Mouse (Mus musculus) adrenal gland, adult (tissue): ENCODE data around the gene Eda.

Experiments used
- DNase-seq, 2 experiments: peaks; one replicate each; pipeline ENCODE4 v3.0.0; 2022 to 2023; ENCODE audit warnings: low spot score in 1 of 2; ENCODE audit not compliant: inconsistent age in 2 of 2

The Eda gene

DNA sequence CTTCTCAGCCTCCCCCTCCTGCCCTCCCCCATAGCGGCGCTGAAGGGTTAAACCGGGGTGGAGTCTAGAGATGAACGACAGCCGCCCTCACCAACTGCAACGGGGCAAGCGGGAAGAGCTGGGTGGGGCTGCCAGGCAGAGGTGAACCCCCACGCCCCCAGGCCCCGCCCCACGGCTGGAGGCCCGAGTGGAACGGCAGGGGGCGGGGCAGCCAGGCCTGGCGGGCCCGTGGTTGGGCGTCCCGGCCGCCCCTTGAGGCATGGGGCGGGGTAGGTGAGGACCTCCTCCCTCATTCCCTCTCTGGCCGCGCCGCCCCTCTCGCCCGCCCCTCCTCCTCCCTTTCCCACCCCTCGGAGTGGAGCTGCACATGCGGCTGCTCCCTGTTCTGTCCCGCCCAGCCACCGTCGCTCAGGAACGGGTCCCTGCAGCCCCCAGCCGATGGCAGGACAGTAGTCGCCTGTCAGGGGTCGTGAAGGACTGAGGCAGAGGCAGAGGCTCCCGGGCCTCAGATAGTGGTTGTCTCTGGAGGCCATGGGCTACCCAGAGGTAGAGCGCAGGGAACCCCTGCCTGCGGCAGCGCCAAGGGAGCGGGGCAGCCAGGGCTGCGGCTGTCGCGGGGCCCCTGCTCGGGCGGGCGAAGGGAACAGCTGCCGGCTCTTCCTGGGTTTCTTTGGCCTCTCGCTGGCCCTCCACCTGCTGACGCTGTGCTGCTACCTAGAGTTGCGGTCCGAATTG, at the start of gene Eda:
Gene Eda, plus strand, starts transcription at position 357 of the 735 bp plus-strand sequence.
- peak; percentile 92 to 94 for DNase-seq

DNA sequence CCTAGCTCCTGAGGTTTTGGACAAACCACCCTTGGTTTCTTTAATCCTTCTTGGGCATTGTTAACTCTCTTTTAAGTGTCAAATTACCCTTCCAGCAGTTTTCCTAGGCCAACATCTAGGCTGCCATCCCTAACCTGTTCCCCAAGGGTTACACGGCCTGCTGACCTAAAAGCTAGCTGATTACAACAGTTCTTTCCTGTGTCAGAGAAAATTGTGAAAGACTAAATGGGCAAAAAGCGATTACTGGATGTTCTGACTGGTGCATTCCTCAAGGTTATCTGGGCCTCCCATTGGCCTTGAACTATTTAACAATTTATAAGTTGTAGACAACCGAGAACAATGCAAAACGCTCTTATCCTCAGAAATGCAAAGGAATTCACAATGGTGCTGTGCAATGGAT, 14.4 kb upstream of the Eda start:
- DNase-seq: peak; percentile 27 to 61

DNA sequence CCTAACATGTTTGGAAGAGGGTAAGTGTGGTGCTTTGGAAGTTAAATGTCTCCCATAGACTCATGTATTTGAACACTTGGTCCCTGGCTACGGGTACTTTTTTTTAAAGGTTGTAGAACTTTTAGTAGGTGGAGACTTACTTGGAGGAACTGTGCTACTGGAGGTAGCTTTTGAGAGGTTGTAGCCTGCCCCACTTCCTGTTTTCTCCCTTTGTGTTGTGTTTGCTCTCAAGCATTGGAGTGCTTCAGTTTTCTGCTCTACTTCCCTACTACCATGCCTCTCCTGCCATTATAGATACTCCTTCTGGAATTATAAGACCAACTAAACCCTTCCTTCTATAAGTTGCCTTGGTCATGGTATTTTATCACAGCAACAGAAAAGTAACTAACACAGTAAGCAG, 5.3 kb upstream of the Eda start:
- DNase-seq: no peak

- peak in 1 of 2 experiments; percentile 23 for DNase-seq
These were observed 1.0 kb upstream of the Eda start for GRCm38 (mm10) chrX:99974381-99974780.

GRCm38 (mm10) chrX:99974803-99975202, 603 bp upstream of the Eda start:
- DNase-seq: no peak

DNA sequence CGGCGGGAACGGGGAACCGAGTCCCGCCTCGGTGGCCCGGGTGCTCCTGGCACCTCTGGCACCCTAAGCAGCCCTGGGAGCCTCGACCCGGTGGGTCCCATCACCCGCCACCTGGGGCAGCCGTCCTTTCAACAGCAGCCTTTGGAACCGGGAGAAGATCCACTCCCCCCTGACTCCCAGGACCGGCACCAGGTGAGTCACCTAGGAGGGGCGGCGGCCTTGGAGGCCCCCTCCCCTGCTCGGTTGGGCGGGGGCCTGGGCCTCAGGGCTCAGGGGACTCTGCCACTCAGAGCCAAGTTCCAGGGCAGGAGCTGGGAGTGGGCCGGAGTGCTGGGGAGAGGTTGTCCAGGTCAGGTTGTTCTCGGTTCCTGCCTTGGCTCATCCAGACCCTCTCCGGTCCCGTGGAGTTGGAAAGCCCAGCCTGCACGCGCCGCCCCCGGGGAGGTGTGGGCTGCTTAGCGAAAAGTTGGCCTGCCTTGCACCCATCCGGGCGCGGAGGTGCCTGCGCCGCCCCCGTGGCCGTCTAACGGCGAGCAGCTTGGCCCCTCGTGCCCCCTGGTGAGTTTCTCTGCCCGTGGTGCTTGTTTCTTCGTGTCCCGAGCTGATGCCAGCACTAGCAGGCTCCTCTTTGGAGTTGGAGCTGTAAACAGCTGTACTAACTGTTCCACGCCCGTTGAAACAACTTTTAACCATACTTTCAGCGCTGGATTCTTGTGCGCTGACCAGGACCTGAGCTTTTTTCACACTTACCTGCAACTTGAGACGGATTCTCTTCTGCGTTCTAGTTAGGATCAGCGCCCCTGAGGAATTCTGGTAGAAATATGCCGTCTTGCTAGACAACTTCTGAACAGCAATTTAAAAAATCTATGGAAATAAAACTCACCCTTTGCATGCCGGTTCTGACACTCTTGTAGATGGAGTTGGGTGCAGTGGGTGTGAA, 849 bp downstream of the Eda start:
- peak; percentile 37 to 64 for DNase-seq

- DNase-seq: no peak
These were observed 2.9 kb downstream of the Eda start for GRCm38 (mm10) chrX:99978354-99978753.

DNA sequence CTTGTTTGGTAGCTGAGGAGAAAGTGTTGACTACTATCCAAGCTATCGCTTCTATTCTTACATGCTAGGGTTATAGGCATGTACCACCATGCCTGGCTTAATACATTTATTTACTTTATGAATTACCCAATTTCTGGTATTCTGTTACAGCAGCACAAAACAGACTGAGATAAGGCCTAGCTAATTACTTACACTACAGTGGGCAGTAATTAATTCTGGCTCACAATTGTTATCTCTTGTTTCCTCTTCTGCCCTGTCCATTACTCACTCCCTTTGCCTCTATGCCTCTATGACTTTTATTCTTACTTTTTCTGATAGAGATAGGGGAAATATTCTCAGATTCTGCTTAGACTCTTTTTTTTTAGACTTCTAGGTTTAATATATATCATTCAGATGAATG, 18.0 kb downstream of the Eda start:
- no peak for DNase-seq

DNA sequence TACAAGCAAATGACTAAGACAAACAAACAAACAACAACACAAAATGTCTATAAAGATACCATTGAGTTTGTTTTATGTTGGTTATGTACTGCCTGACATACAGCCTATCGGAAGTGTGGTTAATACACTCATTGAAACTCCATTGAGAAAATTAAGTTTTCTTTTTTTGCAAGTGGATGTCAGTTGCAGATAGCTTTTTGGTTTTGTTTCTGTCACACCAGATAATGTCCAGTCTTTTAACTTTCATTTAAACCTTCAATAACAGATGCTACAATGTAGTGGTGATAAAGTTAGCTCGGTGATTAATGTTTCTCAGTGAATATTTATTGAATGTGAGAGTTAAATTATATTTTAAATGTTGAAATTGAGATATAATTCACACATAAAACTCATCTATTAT, 23.9 kb downstream of the Eda start:
- DNase-seq: no peak

DNA sequence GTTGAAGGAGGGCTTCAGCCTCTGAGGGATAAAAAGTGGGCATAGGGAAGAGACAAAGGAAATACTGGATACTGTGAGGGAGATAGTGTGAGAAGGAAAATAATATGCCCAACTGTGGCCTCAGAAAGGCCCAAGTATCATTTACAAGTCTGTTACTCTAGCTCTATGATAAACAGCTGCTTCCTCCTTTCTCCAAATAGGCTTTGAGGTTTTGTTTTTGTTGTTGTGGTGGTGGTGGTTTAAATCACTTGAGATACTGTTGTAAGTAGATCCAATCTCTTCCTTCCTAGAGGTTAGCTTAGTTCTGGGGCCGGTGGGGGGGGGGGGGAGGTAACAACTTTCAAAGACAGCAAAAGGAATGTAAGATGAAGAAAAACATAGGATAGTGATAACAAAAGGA, 143.0 kb downstream of the Eda start:
- DNase-seq: no peak

DNA sequence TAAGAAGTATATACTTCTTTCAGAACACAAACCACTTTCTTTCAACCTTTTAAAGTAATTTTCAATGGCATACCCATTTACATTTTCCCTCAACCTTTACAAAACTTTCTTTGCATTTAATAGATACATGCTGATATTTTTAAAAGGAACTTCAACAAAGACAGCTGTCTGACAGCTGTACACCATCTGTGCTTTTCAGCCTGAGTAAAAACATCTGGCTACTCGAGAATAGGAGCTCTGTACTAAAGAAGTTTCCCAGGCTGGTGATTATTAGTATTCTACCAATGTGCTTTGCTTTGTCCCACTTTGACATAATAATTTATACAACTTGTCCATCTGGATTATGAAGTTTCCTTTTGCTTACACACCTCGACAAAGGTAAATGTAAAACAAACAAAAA, 219.9 kb downstream of the Eda start:
- DNase-seq: no peak

- no peak for DNase-seq
These were observed 338.2 kb downstream of the Eda start for GRCm38 (mm10) chrX:100313652-100314051.

DNA sequence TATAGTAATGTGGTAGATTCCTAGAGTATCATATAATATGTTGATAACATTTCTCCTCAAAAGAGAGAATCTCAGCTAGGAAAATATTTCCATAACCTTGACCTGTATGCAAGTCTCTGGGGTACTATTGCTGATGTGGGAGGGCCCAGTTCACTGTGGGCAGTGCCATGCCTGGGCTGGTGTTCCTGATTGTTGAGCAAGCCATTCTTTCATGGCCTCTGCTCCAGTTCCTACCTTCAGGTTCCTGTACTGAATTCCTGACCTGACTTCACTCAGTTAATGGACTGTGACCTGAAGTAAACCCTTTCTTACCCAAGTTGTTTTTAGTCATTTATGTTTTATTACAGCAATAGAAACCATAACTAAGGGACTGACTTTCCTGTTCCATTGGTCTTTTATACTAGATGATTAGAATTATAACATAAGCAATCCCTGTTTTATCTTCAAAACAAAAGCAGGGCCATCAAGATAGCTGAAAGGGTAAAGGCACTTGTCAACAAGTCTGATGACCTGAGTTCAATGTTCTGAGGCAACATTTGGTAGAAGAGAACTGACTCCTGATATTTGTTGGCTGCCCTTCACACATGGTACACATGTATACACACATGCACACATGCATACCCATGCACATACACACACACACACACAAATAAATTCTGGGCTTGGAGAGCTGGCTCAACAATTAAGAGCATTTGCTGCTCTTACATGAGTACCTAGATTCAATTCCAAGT, 338.9 kb downstream of the Eda start:
- DNase-seq: peak in 1 of 2 experiments; percentile 22

DNA sequence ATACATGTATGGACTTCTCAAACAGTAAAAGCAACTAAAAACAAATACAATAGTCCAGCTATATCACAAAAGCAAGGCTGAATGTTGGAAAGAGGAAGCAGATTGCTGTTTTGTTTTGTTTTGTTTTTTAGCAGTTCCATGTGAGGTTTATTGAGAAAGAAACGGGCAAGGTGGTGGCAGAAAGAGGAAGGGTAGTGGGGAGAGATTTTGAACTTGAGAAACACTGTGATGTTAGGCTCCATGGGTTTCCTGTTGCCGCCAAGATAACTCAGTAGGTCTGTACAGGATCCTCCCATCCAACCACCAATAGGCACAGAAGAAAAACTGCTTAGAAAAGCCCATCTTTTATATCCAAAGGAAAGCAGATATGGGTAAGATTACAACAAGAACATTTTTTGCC, 365.3 kb downstream of the Eda start:
- DNase-seq: no peak

- no peak for DNase-seq
These were observed 369.0 kb downstream of the Eda start for GRCm38 (mm10) chrX:100344433-100344832.

GRCm38 (mm10) chrX:100356974-100357373, 381.6 kb downstream of the Eda start:
- DNase-seq: no peak

GRCm38 (mm10) chrX:100389887-100390286, 414.5 kb downstream of the Eda start:
- DNase-seq: no peak

GRCm38 (mm10) chrX:100392304-100392703, 416.9 kb downstream of the Eda start:
- peak; percentile 16 to 69 for DNase-seq

GRCm38 (mm10) chrX:100394223-100394861, 418.9 kb downstream of the Eda start:
- no peak for DNase-seq

GRCm38 (mm10) chrX:100395026-100395425, 419.6 kb downstream of the Eda start:
- DNase-seq: peak; percentile 31 to 71

- no peak for DNase-seq
These were observed 425.5 kb downstream of the Eda start for GRCm38 (mm10) chrX:100400900-100401299.
